Mouse (Mus musculus): ENCODE measurements around the gene Pik3ap1.

DNA sequence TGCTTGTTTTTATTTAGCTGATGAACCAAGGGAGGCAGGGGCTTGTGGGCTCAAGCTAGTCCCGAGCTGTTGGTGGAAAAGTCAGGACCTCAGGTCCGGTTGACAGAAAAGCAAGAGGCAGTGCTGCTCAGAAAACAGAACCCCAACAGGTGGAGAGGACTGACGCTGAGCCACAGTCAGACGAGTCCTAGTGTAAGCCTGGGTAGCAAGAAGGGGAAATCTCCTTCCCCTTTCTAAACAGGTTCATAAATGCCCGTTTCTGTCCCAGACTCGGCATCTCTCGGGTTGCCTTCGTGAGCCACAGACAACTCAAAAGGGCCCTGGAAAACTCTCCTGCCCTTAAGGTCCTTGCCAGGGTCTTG, 40.3 kb downstream of the Pik3ap1 start:
- TF ChIP-seq CTCF (IDR thresholded peaks at IDR 0.05; ENCODE audit: low read depth) = no peak
- TF ChIP-seq EP300 (IDR thresholded peaks at IDR 0.05; ENCODE audit: low read depth) = no peak
